Mouse (Mus musculus) adrenal gland, adult 2 months (tissue): ENCODE results near the gene Cutal. TPM values are rescaled to one million over a fixed set of nuclear protein-coding genes. Genes with fewer than 3 reads are reported as not detected.

Source experiments
- DNase-seq: peaks from one replicate; pipeline ENCODE4 v3.0.0; 2021
- polyA plus RNA-seq: library from polyadenylated mRNA; depleted of rRNA; stranded (reverse); fragments of >200 nt; gene quantifications from 2 replicates; pipeline ENCODE4 v1.2.3, GENCODE M21; 2012
- total RNA-seq, 2 experiments: library from RNA; stranded (reverse); gene quantifications; 2 replicates each; pipeline ENCODE4 v1.2.3; 2021

The Cutal gene
- total and polyA plus RNA-seq, 3 experiments: 0.40 to 2.5 (median 0.48) TPM

DNA sequence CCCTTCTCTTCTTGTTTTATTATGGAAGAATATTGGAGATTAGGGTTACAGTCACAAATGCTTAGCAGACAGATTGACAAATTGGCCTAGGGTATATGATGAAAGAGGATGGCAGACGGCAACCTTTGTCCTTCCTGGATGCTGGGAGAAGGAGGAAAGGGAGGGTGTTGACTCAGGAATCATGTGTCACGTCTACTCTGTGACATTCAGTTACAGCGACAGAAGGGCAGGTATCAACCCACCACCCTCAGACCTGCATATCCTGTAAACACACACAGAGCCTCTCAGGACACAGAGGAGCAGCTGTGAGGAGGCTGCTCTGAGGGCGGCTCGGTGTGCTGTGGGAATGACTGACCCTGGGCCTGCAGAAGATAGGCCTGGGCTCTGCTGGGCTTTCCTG is 9.0 kb downstream of the Cutal start:
- no peak for DNase-seq

DNA sequence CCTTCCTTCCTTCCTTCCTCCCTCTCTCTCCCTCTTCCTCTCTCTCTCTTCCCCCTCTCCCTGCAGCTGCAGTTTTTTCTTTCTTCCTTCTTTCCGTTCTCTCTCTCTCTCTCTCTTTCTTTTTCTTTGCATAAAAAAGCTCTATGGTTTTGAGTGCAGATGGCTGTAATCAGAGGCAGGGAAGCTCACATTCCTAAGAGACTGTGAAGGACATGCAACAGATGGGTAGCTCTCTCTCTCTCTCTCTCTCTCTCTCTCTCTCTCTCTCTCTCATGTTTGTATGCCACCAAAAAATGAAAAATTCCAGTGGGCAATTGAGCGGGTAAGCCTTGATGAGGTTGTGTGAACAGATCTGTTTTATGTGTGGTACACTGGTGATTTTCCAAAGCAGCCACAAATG is 10.0 kb downstream of the Cutal start:
- DNase-seq: no peak

DNA sequence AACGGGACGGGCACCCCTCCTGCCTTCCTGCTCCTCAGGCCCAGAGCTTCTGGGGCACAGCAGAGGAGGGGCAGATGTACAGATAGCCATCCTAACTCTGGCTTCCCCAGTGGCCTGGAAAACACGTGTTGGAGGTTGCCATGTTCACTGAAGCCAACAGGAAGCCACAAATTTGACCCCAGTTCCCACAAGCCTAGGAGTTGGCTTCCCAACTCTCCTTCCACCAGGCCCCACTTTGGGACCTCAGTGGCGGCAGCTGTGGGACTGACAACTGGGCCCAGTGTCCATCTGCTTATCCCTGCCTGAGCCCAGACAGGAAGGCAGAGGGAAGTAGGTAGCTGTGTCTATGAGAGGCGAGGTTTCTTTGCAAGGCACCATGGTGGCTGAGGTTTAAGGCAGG is 19.8 kb downstream of the Cutal start:
- no peak for DNase-seq

DNA sequence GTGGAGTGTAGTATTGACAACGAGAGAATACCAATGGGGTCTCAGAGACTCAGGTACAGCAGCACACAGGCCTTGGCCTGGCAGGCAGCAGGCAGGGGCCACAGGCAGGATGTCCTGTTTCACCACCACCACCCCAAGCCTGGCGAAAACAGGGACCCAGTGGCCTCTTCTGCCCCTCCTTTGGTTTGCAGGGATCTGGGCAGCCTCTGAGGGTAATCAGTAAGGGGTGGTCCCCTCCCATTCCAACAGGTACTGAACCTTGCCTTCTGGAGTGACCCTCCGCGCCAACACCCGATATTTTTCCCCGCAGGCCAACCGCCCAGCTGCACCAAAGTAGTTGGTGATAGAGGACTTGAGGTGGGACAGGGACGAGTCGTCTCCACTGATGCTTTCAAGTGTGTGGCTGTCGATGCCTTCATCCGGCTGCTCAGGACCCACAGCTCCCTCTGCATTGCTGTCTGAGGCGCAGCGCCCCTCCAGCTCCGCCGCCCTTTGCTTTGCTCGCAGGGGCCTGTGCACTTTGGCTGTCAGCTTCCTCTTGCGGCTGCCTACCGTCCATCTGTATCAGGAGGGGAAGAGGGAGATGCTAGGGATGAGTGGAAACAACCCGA is 21.4 kb downstream of the Cutal start:
- DNase-seq: no peak

DNA sequence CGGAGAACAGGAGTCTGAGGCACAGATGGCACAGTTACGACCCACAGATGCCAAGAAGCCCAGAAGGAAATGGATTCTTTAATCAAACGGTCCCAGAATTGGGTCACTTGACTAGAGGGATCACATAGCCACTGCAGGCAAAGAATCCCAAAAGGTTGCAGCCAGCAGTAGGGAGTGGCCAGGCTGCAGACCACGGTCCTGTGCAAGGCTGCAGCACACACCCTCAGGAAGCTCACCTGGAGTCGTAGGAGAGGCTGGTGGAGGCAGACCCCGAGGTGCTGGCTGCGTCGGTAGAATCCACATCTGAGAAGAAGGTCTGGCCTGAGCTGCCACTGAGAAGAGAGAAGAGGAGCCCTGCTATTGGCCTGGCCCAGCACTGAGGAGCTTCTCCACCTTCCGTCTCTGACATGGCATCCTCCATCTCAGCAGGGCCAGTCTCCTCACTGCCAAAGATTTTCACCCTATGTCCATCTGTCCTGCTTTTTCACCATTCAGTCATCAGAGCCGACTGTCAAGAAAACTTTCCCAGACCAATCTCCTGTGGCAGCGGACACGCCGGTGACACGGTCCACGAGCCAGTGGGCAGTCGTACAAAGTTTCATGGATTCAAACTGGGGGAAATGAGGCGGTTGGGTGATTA is 22.7 kb downstream of the Cutal start:
- no peak for DNase-seq

DNA sequence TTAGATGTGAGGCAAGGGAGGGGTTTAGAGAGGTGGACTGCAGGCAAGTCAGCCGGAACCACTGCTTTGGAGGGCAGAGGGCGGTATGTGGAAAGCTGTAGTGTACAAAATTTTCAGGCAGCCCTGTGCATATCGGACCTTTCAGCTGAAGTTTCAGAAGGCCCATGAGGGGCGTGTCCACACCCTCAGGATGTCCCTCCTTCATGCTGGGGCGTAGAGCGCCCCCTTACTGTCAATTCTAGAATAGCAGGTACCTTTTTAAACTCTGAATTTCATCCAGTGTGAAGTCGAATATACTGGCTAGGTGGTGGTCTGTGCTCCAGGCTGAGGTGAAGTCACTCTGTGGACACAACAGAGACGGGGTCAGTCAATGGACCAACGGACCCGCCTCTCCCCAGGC is 23.6 kb downstream of the Cutal start:
- DNase-seq: peak; percentile 32

DNA sequence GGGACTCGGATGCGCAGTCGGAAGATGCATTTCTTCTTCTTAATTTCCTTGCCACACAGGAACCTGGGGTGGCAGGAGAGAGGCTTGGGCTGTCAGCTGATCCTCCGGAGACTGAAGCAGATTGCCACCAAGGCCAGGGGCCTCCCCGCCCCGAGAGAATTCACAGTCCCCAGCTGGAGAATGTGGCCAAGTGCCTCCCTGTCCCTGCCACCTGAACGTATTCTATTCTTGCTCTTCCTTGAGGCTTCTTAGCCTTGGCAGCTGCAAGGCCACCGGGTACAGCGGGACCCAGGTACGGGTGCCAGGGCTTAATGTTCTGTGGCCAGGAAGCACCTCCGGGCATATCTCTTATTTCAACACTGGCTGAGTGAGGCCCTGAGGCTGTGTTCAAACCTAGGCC is 25.5 kb downstream of the Cutal start:
- DNase-seq: no peak

DNA sequence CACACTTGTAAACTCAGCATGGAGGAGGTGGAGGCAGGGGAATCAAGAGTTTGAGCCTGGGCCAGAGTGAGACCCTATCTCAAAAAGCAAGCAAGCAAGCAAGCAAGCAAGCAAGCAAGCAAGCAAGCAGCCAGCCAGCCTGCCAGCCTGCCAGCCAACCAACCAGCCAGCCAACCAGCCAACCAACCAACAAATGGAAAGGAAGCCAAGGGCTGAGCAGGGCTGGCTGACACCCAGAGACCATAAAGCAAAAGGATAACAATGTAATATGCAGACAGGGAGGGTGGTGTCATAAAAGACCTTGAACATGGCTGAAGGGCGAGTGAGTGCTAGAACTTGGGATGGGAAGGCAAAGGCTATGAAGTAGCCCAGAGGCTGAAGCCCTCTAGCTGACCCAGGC is 26.2 kb downstream of the Cutal start:
- DNase-seq: peak; percentile 76

DNA sequence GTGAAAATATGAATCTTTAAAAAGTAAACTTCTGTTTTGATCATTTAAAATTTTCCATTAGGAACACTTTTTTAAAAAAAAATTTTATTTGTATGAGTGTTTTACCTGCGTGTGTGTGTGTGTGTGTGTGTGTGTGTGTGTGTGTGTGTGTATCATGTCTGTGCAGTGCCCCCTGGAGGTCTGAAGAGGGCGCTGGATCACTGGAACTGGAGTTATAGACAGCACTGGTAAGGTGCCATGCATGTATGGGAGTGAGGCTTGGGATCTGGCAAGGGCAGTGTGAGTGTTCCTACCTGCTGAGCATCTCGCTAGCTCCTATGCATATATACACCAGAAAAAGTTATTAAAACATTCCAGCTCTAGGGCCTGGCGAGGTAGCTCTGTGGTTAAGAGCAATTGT is 27.5 kb downstream of the Cutal start:
- DNase-seq: no peak

DNA sequence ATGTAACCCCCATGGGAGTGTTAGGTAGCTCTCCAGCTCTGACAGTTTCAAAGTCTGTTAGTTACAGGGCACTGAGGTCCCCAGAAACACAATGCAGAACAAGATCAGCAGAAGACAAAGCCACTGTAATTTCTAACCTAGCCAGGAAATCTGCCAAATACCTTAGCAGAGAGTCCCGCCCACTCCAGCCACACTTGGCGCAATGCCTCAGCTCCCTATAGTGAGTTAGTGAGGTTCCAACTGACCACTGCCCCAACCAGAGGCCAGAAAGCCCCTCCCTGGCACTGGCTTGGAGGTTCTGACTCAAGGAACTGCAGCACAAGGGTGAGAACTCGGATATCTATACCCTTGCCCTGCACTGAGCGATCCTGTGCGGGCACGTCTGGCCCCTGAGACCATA is 28.5 kb downstream of the Cutal start:
- DNase-seq: no peak

DNA sequence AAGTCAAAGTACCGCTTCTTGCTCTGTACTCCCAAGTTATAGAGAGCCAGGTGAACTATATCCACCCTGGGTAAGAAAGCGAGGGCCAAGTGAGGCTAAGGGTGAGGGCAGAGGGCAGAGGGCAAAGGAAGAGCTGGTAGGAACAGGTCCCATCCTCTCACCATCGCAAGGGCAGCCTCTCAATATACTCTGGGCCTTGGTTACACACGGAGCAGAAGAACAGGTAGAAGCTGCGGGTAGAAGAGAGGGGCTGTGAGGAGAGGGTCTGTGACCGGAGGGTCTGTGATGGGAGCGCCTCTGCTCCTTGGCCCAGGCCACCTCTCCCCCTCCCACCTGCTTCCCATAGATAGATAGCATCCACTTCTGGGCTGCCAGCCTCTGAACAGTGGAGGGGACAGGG is 29.0 kb downstream of the Cutal start:
- DNase-seq: no peak

DNA sequence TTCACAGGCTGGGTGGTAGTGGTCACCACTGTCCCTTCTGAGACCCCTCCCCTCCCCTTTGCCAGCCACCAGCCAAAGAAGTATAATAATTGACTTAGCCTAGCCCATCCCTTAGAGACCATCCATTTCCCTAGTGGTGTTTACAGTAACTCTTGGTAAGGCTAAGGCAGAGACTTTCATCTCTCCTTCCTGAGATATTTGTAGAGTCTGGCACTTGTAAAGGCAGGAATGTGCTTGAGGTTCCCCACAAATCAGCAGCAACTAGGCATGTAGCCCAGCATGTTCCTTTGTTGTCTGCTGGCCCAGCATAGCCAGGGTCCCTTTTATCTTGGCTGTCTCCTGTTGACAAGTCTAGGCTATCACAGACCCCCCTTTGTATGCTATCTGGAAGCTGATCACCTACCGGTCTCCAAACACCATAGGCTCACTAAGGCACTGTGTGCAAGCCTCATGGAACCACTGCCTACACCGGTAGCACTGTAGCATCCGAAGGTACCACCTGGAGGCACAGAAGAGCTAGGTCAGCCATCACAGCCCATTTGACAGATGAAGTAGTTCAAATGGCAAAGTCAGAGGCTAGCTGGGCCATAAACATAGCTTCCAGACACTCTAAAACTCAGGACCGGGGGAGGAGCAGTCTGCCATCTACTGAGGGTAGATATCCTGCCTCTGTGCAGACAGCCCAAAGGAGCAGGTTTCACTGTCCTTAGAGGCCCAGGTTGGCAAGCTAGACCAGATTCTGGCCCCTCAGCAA is 29.6 kb downstream of the Cutal start:
- DNase-seq: no peak

DNA sequence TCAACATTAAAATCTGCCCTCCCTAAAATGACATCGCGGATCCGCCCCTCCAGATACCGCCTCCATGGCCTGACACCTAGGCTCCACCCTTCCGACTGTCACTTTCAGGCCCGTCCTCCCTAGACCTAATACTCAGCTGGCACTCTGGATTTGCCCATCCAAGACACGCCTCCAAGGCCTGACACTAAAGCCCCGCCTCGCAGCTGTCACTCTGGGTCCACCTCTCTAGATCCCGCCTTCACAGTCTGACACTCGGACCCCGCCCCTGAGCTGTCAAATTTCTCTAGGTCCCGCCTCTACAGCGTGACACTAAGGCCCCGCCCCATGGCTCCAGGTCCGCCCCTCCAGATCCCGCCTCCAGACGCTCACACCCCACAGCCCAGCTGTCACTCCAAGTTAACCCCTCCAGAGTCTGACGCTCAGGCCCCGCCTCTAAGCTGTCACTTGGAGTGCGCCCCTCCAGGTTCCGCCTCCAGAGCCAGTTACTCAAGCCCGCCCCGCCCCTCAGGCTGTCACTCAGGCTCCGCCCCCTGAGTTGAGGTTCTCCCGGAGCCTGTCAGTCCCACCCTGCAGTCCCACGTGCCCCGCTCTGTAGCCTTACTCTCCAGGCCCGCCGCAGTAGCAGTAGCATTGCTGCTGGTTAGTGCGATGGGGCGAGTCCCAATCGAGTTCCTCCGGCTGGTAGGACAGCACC is 30.8 kb downstream of the Cutal start:
- peak; percentile 99 for DNase-seq

DNA sequence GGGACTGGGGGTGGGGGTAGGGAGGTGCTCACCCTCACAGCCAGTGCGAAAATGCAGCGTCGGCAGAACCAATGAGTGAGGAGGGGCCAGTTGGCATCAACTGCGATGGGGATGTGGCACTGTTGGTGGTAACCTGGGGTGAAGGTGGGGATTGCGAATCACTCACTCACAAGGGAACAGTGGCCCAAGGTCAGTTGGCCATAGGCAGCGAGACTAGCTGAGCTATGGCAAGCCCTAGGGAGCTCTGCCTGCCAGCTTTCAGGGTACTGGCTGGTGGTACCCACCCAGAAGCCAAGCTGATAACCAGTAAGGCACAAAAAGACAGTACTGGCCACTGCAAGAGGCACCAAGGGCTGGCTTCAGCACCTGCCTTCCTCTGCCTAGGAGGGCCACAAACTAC is 32.2 kb downstream of the Cutal start:
- peak; percentile 30 for DNase-seq

DNA sequence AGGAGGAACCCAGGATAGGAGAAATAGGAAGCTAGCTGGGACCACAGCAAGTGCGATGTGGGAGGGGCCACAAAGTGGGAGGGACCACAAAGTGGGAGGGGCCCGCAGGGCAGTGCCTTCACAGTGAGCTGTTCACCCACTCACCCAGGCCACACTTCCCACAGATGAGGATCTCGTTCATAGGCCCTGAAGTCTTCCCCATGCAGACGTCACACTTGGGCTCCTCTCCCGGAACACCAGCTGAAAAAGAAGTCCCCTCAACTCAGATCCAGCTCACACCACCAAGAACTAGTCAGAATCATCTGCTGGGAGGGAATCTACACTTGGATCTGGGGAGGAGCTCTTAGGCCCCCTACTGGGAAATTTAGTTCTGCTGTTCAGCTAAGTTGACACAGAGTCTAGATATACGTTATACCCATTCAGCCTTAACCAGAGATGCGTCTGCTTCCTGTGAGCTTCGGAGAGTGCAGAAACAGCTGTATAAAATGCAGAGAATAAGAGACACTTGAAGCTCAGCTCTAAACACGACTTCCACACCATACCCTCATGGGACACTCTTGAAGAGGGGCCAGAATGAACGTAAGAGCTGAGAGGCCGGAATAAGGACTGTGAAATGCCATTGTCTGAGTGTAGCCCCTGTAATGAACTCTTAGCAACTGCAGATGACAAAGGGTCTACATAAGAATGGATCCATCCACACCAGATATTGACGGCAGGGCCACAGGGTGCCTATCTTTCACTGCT is 32.8 kb downstream of the Cutal start:
- peak; percentile 50 for DNase-seq

DNA sequence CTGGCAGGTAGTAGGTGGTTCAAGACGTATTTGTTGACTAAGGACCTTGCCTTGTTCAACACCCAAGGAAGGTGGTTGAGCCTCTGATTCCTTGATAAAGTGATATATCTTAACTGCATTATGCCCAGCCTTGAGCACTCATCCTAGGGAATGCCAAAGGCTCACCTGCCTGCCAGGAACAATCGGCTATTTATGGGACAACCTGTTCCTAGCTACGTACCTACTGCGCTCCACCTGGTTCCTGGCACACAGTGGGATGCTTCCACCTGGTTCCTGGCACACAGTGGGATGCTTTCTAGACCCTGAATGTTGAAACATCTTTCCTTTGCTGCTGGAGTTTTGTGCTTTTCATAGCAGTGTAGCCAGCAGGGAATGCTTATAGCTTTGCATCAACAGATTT is 35.5 kb downstream of the Cutal start:
- DNase-seq: no peak

DNA sequence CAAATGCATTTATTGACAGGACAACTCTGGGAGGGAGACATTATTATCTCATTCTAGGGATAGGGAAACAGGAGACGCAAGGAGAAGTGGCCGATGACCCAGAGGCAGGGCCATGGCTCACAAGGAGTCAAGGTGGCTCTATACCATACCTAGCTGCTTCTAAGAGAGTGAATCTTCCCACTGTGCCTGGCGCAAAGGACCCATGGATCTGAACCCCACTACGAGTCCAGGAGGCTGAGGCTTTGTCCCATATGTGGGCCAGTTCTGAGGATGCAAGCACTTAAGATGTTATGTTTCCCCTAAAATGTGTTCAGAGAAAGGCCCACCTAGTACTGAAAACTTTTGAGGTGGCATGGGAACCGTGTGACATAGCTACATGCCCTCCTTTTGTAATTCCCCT is 37.7 kb downstream of the Cutal start:
- DNase-seq: no peak

DNA sequence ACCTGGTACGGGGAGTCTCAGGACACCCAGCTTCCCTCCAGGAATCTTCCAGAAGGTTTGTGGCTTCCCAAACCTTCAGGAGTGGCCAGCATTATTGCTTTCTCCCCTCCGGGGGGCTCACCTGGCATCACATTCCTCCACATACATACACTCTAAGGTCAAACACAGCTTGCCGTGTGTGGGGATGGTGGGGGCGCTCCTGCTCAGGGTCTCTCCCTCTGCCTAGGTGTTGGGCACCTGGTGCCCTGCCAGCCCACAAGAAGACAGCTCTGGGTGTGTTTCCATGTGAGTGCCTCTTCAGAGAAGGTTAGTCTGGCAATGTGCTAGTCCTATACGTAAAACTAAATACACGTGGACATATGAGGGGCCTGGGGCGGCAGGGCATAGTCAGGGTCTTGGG is 38.4 kb downstream of the Cutal start:
- DNase-seq: no peak

DNA sequence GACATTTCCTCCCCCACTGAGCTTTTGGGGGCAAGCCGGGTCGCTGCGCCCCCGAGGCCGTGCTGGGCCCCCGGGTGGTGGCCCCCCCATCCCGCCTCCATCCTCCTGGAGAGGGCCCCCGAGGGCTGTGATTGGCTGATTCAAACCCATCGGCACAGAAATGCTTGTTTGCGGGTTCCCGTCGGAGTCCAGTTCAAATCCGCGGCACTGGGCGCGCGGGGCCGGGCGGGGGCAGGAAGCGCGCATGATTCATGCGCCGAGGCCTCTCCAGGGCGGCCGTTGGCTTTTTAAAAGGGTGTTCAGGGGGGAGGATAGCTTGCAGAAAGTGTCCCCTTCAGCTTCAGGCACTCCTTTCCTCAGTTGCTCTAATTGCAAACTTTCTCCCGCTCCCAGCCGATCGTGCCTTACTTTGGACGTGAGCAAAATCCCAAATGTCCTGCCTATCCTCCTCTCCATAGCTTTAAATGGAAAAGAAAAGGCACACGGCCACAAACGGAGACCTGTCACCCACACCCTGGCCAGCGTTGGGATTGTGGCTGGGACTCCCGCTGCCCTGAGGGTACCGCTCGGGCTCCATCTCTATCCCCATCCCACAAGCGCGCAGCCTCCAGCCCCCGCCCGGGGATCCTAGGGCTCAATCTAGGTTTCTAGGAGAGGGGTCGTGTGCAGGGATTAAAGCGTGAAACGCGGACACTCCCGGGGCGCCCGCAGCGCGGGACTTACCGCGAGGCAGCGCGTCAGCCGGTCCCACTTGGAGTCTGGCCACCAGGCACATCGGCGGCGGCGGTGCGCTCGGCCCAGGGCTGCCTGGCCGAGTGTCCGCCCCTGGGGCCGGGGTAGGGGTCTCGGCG is 39.2 kb downstream of the Cutal start, which contains the start of gene Phf19:
Gene Phf19 (minus strand): TSS at position 809 of the 851 bp plus-strand sequence.
- DNase-seq: peak; percentile 72

DNA sequence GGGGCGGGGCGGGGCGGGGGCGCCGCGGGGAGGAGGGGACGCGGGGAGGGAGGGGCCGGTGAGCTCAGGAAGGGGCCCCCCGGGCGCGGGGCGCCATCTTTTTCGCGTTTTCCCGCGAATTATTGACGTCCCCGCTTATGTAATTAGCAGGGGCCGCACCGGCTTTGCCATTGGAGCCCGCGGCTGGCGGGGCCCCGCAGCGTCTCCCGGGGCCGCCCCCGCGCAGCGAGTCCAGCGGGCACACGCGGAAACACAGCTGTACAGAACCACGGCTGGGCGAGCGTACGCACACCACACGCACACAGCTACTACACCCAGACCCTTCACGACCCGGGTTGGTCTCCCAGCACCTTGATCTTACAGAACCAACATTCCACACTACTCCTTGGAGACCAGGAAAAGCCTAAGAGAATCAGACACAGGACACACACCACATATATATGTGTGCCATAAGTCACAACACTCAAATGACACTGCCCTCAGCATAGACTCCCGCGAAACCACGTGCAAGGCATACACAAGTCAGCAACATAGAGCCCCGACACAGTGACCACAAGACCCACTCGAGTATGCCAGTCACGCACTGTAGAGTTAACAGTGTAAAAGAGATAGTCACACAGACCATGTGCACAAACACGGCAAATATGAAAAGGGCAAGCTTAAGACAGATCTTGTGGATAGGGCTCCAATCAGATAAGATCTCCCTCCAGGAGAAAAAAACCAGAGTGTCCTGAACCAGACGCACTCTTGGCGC is 40.0 kb downstream of the Cutal start:
- peak; percentile 59 for DNase-seq

DNA sequence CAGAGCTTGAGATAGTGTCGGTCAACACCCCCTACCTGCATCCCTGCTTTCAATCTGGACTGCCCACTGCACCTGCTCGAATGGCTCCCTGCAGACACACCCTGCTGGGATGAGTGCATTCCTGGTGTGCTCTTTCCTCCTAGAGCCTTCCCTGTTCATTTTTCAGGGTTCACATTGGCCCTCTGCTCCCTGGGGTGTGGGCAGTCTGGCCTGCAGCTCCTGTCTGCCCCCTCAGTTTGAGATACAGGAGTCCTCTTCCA is 40.6 kb downstream of the Cutal start:
- DNase-seq: no peak
